Mouse (Mus musculus) left cerebral cortex, postnatal 36 days (tissue): Measurements from ENCODE around the gene Rex1bd. TPM values are rescaled to one million over a fixed set of nuclear protein-coding genes. Genes with fewer than 3 reads are reported as not detected.
A peak's percentile ranks its signal among the peaks of the same experiment; 100 is the strongest.

Source experiments
- DNase-seq, 2 experiments: peaks; one replicate each; pipeline ENCODE4 v3.0.0; 2021 to 2022; ENCODE audit warnings: low spot score in 2 of 2, mixed read lengths in 1 of 2
- intact Hi-C: fragments of 180-260 bp; cut with DNase I; formaldehyde crosslinking; loops from one replicate; pipeline ENCODE4 v1.15.1; 2025
- total RNA-seq, 2 experiments: library from RNA; stranded (reverse); gene quantifications; 2 replicates each; pipeline ENCODE4 v1.2.3; 2021

The Rex1bd gene
- total RNA-seq, 2 experiments from 2014 or later: 106 to 108 TPM

DNA sequence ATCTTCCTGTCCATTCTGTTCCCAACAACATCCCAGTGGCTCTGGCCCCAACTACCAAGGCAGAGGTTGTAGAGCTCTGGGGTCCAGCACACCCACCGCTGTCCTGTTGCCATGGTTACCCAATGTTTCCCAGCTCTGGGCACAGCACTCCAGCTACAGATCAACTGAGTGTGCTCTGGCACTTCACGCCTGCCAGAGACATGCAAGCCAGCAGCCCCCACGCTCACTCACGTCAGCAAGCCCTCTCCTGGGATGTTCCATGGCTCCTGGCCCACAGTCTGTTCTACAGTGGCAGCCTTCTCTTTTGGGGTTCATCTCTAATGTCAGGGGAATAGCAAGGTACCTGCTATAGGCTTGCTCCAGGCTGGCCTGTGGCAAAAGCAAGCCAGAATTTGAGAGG is 43.2 kb downstream of the Rex1bd start:
- peak; percentile 72 to 81 for DNase-seq
- intact Hi-C loops: no loop called here

DNA sequence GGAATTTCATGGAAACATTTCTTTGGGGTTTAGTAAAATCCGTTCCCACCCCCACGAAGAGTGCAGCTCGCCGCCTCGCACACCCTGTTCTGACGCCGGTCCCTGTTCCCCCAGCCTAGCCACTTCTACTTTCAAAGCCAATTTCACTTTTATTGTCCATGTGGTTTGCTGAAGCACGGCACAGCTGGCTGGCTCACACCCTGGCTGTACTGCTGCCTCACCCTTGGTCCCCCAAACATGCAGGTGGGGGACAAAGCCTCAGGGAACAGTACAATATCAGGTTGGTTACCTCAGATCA is 44.1 kb downstream of the Rex1bd start:
- no peak for DNase-seq
- intact Hi-C loops: no loop called here

DNA sequence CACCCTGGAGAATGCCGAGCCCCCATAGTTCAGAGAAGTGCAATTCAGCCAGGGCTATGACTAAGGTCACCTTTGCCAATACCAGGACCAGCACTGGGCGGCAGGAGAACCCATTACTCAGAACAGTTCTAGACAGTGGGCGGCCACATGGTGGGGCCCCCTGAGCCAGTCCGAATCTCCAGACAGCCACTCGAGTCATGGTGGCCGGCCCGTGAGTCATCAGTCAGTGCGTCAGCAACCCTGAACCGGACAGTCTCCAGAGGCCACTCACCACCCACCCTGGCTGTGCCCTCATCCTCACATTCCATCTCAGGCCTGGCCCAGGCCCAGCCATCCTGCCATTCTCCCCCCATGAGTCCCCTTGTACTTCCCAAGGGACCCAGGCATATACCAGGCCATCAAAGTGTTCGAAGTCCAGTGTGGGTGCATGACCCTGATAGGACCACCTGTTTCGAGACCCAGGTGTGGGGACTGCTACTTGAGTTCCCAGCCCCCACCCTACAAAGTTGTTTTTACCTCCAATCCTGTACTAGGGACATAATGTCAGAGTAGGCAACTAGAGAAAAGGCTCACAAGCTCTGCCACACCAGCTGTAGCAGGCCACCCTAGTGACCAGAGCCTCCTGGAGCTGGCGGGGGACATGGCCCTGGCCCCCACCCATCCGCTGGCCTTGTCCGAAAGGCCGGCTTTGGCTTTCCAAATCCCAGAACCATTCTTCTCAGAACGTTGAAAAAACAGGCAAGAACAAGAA is 44.6 kb downstream of the Rex1bd start:
- peak in 1 of 2 experiments; percentile 48 for DNase-seq
- intact Hi-C loops: no loop called here

DNA sequence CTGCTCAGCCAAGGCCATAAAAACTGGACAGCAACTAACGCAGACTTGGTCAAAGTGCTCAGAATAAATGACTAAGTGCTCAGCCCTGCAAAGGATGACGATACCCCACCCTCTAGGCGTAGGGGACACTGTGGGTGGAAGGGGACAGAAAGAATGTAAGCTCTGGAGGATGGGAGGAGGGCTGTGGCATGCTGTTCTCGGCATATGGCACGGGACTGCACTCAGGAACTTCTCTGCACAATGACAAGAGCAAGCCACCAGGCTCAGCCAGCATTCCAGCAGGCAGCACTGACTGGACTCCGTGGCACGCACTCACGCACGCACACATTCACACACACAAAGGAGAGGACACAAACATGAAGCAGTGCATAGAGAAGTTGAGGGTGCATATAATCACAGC is 45.9 kb downstream of the Rex1bd start:
- no peak for DNase-seq
- intact Hi-C loops: no loop called here

DNA sequence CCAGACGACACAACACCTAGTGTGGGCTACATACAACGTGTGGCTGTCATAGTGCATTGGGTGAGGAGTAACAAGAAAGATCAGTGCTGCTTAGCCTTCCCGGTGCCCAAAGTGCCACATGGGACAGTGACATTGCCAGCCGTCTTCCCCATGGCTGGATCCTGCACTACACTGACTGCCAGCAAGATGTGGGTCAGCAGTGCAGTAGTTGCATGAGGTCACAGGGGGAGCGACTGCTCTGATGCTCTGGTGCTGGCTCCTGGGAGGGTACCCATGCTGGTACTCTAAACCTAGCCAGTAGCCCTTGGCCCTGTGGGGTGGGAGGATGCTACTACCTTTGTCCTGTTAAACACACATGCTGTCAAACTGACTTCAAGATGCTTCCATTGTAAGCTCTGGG is 46.4 kb downstream of the Rex1bd start:
- intact Hi-C loops: no loop called here
- DNase-seq: no peak

DNA sequence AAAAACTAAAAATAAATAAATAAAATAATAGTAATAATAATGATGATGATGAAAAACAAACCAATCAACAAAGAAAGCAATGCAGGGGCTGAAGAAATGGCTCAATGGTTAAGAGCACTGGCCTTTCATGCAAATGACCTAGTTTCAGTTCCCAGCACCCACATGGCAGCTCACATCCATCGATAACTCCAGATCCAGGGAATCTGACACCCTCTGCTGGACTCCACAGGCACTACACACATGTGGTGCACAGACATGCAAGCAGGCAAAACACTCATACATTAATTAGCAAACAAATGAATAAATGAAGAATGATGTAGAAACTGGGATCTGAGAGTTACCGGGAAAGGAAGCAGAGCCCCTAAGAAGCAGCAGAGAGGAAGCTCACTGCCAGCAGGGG is 46.9 kb downstream of the Rex1bd start:
- no peak for DNase-seq
- intact Hi-C loops: loop anchor here (5.0 kb wide), 1 partner anchor 43 kb away; no protein-coding TSS in a partner anchor

DNA sequence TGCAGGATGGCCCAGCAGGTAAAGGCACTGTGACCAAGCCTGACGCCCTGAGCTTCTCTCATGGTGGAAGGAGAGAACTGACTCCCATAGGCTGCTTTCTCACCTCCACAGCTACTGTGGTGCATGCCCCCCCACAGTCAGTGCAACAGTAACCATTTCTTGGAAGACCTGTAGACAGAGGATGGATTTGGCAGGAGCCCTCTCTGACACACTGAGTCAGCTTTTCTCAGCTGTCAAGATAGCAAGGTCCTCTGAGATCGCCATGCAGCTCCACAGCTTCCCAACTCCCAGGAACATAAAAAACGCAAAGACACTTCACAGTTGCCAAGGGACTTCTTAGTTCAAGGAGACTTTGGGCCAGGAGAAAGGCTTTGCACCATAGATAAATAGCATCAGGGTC is 48.1 kb downstream of the Rex1bd start:
- no peak for DNase-seq
- intact Hi-C loops: loop anchor here (5.0 kb wide), 1 partner anchor 44 kb away; no protein-coding TSS in a partner anchor

DNA sequence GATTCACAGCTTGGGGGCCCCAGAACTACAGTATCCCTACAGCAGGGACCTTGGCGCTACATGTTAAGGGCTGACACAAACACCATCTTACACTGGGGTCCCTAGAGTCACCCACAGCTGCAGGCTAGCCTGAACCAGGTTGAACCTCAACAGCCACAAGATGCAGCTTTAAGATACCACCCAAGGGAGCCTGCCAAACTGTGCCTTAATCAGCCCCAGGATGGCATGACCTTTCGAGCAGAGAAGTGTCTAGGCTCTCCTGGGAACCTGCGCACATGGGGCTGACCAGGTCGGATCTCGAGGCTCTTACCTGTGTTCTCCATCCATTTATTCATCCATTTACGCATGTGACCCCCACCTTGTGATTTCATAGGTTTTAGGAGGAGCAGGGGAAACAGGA is 48.7 kb downstream of the Rex1bd start:
- intact Hi-C loops: loop anchor here (5.0 kb wide), 1 partner anchor 44 kb away; no protein-coding TSS in a partner anchor
- DNase-seq: no peak

DNA sequence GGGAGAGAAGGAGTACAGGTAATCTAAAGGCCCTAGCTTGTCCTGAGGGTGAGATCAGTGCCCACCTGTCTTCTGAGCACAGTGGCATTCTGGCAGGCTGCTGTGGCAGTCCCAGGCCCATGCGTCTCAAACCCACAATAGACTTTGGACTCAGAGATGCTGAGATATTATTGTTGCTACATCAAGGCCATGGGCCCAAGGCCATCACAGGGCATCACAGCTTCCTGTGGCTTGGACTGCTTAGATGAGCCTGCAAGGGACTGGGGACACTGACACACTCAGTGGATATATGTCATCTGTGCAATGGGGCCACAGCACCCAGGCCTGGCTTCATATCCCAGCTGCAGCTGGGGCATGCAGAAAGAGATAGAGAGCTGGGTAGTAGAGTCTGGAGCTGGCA is 49.6 kb downstream of the Rex1bd start:
- no peak for DNase-seq

More for the DNA sequence above, 49.6 kb downstream of the Rex1bd start:
- intact Hi-C loops: loop anchor here (5.0 kb wide), 1 partner anchor 45 kb away; no protein-coding TSS in a partner anchor

Other genes starting within 250 kb of the Rex1bd start
- 1 to 10 TPM; 9.1 to 9.6 TPM for gene Homer3, start 223.9 kb downstream of the Rex1bd start, total RNA-seq
- gene Ddx49, start 204.3 kb downstream of the Rex1bd start, total RNA-seq: 10 to 100 TPM; 47.8 to 49.8 TPM
- gene Cope, start 204.2 kb downstream of the Rex1bd start, total RNA-seq: 100 to 1,000 TPM; 124 to 139 TPM
- 100 to 1,000 TPM; 101 to 104 TPM for gene Cers1, start 191.0 kb downstream of the Rex1bd start, total RNA-seq
- gene Gdf1, start 176.9 kb downstream of the Rex1bd start, total RNA-seq: 10 to 100 TPM; 15.3 to 23.7 TPM
- gene Upf1, start 153.5 kb downstream of the Rex1bd start, total RNA-seq: 10 to 100 TPM; 59.2 to 66.3 TPM
- gene Comp, start 133.2 kb downstream of the Rex1bd start, total RNA-seq: under 1 TPM; 0.25 to 0.88 TPM
- 100 to 1,000 TPM; 116 to 140 TPM for gene Crtc1, start 67.2 kb downstream of the Rex1bd start, total RNA-seq
- gene Klhl26, start 29.8 kb downstream of the Rex1bd start, total RNA-seq: 10 to 100 TPM; 43.6 to 44.6 TPM
- 100 to 1,000 TPM; 279 to 317 TPM for gene Tmem59l, start 19.4 kb downstream of the Rex1bd start, total RNA-seq
- gene Crlf1, start 13.6 kb downstream of the Rex1bd start, total RNA-seq: 1 to 10 TPM; 4.1 to 4.6 TPM
- gene Uba52, start 4.0 kb upstream of the Rex1bd start, total RNA-seq: 100 to 1,000 TPM; 828 to 997 TPM
- gene Fkbp8, start 21.0 kb upstream of the Rex1bd start, total RNA-seq: 100 to 1,000 TPM; 403 to 432 TPM
- 10 to 100 TPM; 45.0 to 49.7 TPM for gene Kxd1, start 21.2 kb upstream of the Rex1bd start, total RNA-seq
- gene Ell, start 32.7 kb upstream of the Rex1bd start, total RNA-seq: 10 to 100 TPM; 19.1 to 20.7 TPM
- gene Isyna1, start 87.6 kb upstream of the Rex1bd start, total RNA-seq: 10 to 100 TPM; 47.5 to 53.0 TPM
- 100 to 1,000 TPM; 257 to 265 TPM for gene Ssbp4, start 102.1 kb upstream of the Rex1bd start, total RNA-seq
- gene Lrrc25, start 109.4 kb upstream of the Rex1bd start, total RNA-seq: 1 to 10 TPM in 1 of 2 experiments, under 1 TPM in 1; 0.44 to 1.2 TPM
- gene Gdf15, start 125.7 kb upstream of the Rex1bd start, total RNA-seq: not detected
- gene Pgpep1, start 153.6 kb upstream of the Rex1bd start, total RNA-seq: 10 to 100 TPM; 11.6 to 17.2 TPM
- gene Lsm4, start 166.5 kb upstream of the Rex1bd start, total RNA-seq: 10 to 100 TPM; 59.1 to 69.8 TPM
- 100 to 1,000 TPM; 219 to 272 TPM for gene Jund, start 192.2 kb upstream of the Rex1bd start, total RNA-seq
- under 1 TPM; 0.10 to 0.34 TPM for gene Iqcn, start 196.7 kb upstream of the Rex1bd start, total RNA-seq
- gene Gm3336, start 211.8 kb upstream of the Rex1bd start, total RNA-seq: not detected
- gene Pde4c, start 217.0 kb upstream of the Rex1bd start, total RNA-seq: 1 to 10 TPM in 1 of 2 experiments, under 1 TPM in 1; 0.89 to 2.0 TPM
- 100 to 1,000 TPM; 824 to 964 TPM for gene Rab3a, start 247.9 kb upstream of the Rex1bd start, total RNA-seq